Mouse (Mus musculus) CD4-positive, CD25-positive, alpha-beta regulatory T cell, adult 2 months (primary cell): Measurements from ENCODE around the gene 1110051M20Rik.

Source experiments
- DNase-seq: peaks from one replicate; pipeline ENCODE4 v3.0.0-alpha.2; 2012; ENCODE audit warnings: low read depth, low spot score

1110051M20Rik gene

GRCm38 (mm10) chr2:91421641-91422040 is 22.9 kb downstream of the 1110051M20Rik start:
- no peak for DNase-seq

GRCm38 (mm10) chr2:91413811-91414210 is 30.7 kb downstream of the 1110051M20Rik start:
- DNase-seq = no peak

- no peak for DNase-seq
Measured at GRCm38 (mm10) chr2:91412361-91412760, 32.1 kb downstream of the 1110051M20Rik start.

DNA sequence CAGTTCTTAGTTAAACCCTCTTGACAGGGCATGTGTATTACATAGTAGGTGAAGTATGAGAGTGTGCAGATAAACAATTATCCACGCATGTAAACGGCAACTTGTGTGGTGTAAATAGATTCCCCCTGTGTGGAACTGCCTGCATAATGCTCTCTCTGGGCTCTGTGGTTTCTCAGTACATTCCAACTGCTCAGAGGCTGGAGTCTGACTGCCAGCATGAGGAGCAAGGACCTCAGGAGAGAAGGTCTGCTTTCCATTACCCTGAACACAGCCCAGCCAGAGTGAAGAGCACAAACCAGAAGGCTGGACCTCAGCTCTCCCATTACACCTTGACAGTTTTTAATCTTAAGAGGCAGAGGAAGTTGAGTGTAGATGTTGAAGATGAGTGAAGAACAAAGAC is 33.0 kb downstream of the 1110051M20Rik start:
- no peak for DNase-seq

DNA sequence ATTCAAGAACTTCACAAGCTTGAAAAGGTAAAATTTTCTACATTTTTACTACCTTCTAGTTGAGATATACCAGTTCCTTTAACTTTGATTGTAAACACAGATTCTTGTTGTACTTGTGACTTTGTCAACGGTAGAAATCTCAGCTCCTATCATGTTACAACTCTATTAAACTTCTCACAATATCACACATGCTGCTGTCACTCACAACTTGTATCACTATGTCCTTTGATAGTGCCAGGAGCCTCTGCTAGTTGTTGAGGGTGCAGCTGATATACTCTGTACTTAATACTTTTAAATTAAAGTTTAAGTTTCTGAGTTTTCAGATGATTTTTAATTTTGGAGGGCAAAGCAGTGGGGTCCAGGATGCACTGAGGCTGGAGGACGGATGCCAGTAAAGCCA is 36.5 kb downstream of the 1110051M20Rik start:
- DNase-seq = no peak

DNA sequence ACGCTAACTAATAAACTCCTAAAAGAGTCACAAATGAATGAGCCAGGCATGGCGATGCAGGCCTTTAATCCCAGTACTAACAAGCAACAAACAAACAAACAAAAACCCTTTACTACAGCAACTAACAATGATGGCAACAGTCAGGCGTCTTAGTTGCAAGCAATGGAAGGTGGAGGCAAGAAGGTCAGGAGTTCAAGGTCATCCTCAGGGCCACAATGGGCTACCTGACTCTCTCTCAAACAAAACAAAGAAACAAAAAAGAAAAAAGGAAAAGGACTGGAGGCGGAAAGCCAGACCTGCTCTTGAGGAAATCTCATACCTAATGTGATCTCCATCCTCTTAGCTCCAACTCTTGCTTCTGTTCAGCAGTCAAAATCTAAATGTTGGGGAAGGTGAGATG is 39.4 kb downstream of the 1110051M20Rik start:
- no peak for DNase-seq

GRCm38 (mm10) chr2:91399727-91400126 is 44.8 kb downstream of the 1110051M20Rik start:
- DNase-seq = no peak

GRCm38 (mm10) chr2:91399168-91399567 is 45.3 kb downstream of the 1110051M20Rik start:
- DNase-seq = no peak

DNA sequence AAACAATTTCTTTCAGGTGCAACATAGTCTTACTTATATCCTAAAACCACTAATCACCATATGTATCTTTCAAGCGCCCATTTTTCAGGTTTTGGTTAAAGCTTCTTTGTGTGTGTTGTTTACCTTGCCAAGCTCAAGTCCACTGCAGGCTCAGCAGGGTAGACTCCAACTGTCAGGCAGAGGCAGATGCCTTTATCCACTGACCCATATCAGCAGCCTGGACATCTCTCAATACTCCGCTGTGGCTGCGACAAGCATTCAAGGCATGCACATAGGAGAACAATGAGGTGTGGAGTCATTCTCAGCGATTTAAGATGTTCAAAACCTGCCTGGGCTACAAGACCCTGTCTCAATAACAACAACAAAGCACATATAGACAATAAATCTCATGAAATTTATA is 50.4 kb downstream of the 1110051M20Rik start:
- DNase-seq = no peak

DNA sequence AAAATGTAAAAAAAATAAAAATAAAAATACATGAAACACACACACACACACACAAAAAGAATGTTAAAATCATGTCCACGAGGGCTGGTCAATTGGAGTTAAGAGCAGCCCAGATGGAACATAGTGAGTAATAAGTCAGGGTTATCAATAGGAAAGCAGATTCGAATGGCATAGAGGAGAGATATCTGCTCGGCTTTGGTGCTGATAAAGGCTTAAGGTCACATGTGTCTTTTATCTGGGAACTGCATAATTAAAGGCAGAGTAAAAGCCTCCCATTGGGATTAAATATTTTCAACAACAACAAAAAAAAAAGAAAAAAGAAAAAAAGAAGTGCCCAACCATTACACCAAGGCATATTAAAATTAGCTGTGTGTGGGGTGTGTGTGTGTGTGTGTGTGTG is 55.8 kb downstream of the 1110051M20Rik start:
- no peak for DNase-seq

DNA sequence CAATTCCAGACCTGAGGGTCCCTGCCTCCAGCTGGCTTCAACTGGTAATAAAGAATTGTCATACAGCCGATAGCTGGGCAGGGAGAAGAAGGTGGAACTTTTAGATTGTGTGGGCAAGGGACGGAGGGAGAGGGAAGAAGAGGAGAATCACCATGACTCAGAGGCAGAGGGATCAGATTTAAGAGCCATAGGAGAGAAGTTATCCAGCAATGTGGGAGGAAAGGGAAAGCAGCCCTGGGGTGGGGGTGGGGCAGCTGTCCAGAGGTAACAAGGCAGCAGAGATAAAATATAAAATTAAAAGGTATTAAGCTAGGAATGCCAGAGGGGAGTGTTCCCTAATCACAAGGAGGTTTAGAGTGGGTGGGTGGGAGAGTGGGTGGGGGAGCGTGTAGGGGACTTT is 56.2 kb downstream of the 1110051M20Rik start:
- no peak for DNase-seq

DNA sequence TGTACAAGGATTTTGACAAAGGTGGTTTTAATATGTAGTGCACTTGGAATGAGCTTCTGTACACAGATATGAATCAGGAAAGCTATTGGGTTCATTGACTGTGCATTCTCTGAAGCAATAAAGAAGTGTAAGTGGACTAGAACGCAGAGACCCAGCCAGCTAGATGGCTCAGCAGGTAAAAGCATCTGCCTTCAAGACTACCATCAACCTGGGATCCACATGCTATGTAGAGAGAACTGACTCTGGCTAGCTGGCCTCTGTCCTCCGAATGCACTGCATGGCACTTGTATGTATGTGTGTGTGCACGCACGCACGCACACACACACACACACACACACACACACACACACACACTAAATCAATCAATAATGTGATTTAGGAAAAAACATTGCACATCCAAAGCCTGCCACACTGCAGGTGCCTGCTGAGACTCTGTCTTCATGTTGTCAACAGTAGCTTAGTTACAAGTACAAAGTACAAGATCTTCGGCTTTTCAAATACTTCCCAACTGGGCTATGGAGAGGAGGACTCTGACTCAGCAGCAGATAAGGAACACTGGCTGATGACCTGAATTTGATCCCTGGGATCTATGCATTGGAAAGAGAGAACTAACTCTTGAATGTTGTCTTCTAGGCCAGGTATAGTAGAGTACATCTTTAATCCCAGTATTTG is 57.1 kb downstream of the 1110051M20Rik start:
- no peak for DNase-seq

DNA sequence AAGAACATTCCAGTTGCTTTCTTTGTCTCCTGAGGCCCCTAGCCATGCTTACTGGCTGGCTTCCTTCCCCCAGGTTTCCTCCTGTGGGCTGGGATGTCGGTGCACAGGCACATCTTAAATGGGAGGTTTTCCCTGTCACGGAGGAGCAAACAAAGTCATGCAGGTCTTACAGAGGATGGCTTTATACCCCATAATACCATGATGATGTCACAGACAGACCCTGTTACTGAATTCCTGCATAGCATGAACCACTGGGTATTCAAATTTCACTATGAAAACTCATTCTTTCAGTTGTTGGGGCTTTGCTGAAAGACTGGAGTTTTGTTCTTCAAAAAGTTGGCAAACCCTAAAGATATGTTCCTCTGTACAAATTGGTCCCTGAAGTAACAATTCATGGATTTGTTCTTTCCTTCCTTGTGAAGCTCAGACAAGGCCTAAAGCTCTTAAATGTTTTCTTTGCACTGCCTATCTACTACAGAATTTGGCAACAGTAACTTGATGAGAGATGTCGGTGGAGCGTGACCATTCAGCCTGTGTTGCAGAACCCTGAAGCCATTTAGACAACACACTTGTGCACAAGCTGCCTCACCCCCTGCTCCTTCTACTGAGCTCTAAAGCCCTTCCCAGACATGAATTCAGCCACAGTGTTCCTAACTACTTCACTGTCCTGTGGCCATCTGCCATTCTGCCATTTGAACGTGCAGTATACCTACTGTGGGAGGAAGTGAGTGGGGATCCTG is 57.8 kb downstream of the 1110051M20Rik start:
- DNase-seq = no peak

DNA sequence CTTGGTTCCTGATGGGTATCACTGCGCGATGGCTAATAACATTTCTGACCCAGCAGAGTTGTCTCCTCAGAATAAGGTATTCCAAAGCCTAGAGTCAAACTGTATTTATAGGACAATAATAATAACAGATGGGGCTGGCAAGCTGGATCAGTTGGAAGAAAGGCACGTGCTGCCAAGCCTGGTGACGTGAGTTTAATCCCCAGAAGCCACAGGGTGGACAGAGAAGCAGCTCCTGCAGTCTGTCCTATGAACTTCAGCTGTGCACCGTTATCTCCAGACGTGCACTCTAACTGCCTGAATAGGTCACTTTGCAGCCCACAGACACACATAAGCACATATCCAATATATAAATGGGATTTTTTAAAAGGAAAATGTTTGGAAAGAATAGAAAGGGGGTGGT is 61.2 kb downstream of the 1110051M20Rik start:
- DNase-seq = no peak

DNA sequence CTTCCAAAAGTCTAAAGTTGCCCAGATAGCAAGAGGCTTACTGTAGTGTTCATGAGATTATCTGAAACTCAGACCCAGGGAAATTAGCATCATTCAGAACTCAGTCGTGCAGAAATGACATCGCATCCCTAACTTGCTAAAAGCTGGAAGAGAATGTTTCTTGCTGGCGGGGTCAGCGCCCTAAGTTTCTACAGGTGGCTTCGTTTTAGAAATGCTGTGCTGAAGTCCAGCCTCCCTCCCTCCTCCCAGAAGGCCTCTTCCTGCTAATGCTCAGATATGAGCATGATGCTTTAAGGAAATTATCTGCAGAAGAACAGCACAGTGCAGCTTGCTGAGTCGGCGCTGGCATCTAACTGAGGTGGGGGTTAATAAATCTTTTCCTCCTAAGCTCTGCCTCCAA is 67.5 kb downstream of the 1110051M20Rik start:
- DNase-seq = no peak

- no peak for DNase-seq
Measured at GRCm38 (mm10) chr2:91370314-91370713, 74.2 kb downstream of the 1110051M20Rik start.

GRCm38 (mm10) chr2:91363272-91363671 is 81.2 kb downstream of the 1110051M20Rik start:
- DNase-seq = no peak

GRCm38 (mm10) chr2:91361068-91361528 is 83.4 kb downstream of the 1110051M20Rik start:
- no peak for DNase-seq

GRCm38 (mm10) chr2:91355767-91356166 is 88.7 kb downstream of the 1110051M20Rik start:
- DNase-seq = no peak

GRCm38 (mm10) chr2:91354727-91355403 is 89.6 kb downstream of the 1110051M20Rik start:
- no peak for DNase-seq

DNA sequence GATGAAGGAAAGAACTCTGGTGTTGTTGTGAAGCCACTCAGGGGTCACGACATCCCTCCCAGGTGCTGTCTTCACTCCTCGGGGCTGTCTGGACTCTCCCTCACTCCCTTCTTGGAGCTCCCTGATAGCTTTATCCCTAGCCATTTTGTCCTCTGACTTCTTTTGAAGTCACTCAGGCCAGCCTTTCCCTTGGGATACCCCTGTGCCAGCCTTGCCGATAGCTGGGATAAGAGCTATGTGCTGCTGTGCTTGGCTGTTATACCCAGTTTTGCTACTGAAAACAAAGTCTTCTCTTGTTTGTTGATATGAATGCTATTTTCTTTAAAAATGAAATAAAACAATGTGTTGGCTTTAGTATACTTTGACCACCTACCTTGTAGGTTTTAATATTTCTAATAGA is 90.7 kb downstream of the 1110051M20Rik start:
- no peak for DNase-seq

GRCm38 (mm10) chr2:91351841-91352240 is 92.7 kb downstream of the 1110051M20Rik start:
- no peak for DNase-seq
